Mouse (Mus musculus) bone marrow macrophage, adult 2 months (primary cell): ENCODE measurements at regions not wholly inside any gene's neighbourhood (a gene's known extent, or its start where the extent isn't known, plus 50 kb on each side); places are given as distances from the start of the nearest gene placed in this dataset.

ENCODE experiments used
- H3K27ac ChIP-seq: 2 replicates; pipeline ENCODE4 v1.5.1; 2012; ENCODE audit warnings: low read depth, low read length; ENCODE audit not compliant: insufficient read depth
- H3K4me1 ChIP-seq: 2 replicates; pipeline ENCODE4 v1.6.1; 2012; ENCODE audit warnings: low read length; ENCODE audit not compliant: control insufficient read depth, insufficient read depth
- H3K4me3 ChIP-seq: 2 replicates; pipeline ENCODE4 v1.5.1; 2012; ENCODE audit warnings: mild to moderate bottlenecking, low read length, moderate library complexity; ENCODE audit not compliant: insufficient read depth
- CTCF ChIP-seq: IDR thresholded peaks from 2 replicates; pipeline ENCODE4 v1.5.1; 2012; ENCODE audit warnings: low read depth, mild to moderate bottlenecking, low read length, moderate library complexity
- POLR2A ChIP-seq: IDR thresholded peaks from 2 replicates; pipeline ENCODE4 v1.6.1; 2012; ENCODE audit warnings: mild to moderate bottlenecking, low read depth, low read length, borderline replicate concordance

GRCm38 (mm10) chr8:103506334-103506733 lies 595.1 kb upstream of the Cdh5 start:
- H3K27ac ChIP-seq, result no peak overlapping the region
- no peaks in the 10 kb centered on the region for H3K4me1 ChIP-seq
- TF ChIP-seq CTCF (no peak), POLR2A (no peak)
- H3K4me3 ChIP-seq, result no peak overlapping the region

GRCm38 (mm10) chr8:103507068-103507467 lies 594.4 kb upstream of the Cdh5 start:
- Histone ChIP-seq H3K4me1 (no peaks in the 10 kb centered on the region), H3K4me3 (no peak overlapping the region), H3K27ac (no peak overlapping the region)
- TF ChIP-seq CTCF, result no peak
- no peak for TF ChIP-seq POLR2A

GRCm38 (mm10) chr8:103520141-103520866 lies 581.1 kb upstream of the Cdh5 start:
- TF ChIP-seq CTCF, result no peak
- no peak for TF ChIP-seq POLR2A
- Histone ChIP-seq H3K4me1 (no peaks in the 10 kb centered on the region), H3K27ac (no peak overlapping the region), H3K4me3 (no peak overlapping the region)

- H3K4me1 ChIP-seq, result no peaks in the 10 kb centered on the region
- TF ChIP-seq CTCF (no peak), POLR2A (no peak)
- no peak overlapping the region for H3K27ac ChIP-seq
- H3K4me3 ChIP-seq, result no peak overlapping the region
Measured at GRCm38 (mm10) chr8:103530903-103531302, 570.5 kb upstream of the Cdh5 start.

GRCm38 (mm10) chr8:103534971-103535370 lies 566.5 kb upstream of the Cdh5 start:
- Histone ChIP-seq H3K4me1 (no peaks in the 10 kb centered on the region), H3K4me3 (no peak overlapping the region), H3K27ac (no peak overlapping the region)
- no peak for TF ChIP-seq POLR2A
- TF ChIP-seq CTCF, result no peak

- no peaks in the 10 kb centered on the region for H3K4me1 ChIP-seq
- TF ChIP-seq CTCF (no peak), POLR2A (no peak)
- no peak overlapping the region for H3K27ac ChIP-seq
- H3K4me3 ChIP-seq, result no peak overlapping the region
Measured at GRCm38 (mm10) chr8:103536856-103537255, 564.6 kb upstream of the Cdh5 start.

- no peak overlapping the region for H3K4me3 ChIP-seq
- no peaks in the 10 kb centered on the region for H3K4me1 ChIP-seq
- H3K27ac ChIP-seq, result no peak overlapping the region
- TF ChIP-seq CTCF (no peak), POLR2A (no peak)
Measured at GRCm38 (mm10) chr8:103541954-103542353, 559.5 kb upstream of the Cdh5 start.

- H3K4me1 ChIP-seq, result no peaks in the 10 kb centered on the region
- no peak overlapping the region for H3K27ac ChIP-seq
- TF ChIP-seq POLR2A (no peak), CTCF (no peak)
- no peak overlapping the region for H3K4me3 ChIP-seq
Measured at GRCm38 (mm10) chr8:103551916-103552535, 549.4 kb upstream of the Cdh5 start.

GRCm38 (mm10) chr8:103561606-103562005 lies 539.8 kb upstream of the Cdh5 start:
- no peak overlapping the region for H3K27ac ChIP-seq
- H3K4me3 ChIP-seq, result no peak overlapping the region
- TF ChIP-seq POLR2A, result no peak
- no peak for TF ChIP-seq CTCF
- no peaks in the 10 kb centered on the region for H3K4me1 ChIP-seq

- TF ChIP-seq POLR2A (no peak), CTCF (no peak)
- H3K4me1 ChIP-seq, result no peaks in the 10 kb centered on the region
- H3K4me3 ChIP-seq, result no peak overlapping the region
- no peak overlapping the region for H3K27ac ChIP-seq
Measured at GRCm38 (mm10) chr8:103570864-103571425, 530.5 kb upstream of the Cdh5 start.

GRCm38 (mm10) chr8:103577147-103577546 lies 524.3 kb upstream of the Cdh5 start:
- Histone ChIP-seq H3K27ac (no peak overlapping the region), H3K4me3 (no peak overlapping the region), H3K4me1 (no peaks in the 10 kb centered on the region)
- TF ChIP-seq POLR2A (no peak), CTCF (no peak)
